Mouse (Mus musculus): ENCODE measurements around the gene Csf2rb.

DNA sequence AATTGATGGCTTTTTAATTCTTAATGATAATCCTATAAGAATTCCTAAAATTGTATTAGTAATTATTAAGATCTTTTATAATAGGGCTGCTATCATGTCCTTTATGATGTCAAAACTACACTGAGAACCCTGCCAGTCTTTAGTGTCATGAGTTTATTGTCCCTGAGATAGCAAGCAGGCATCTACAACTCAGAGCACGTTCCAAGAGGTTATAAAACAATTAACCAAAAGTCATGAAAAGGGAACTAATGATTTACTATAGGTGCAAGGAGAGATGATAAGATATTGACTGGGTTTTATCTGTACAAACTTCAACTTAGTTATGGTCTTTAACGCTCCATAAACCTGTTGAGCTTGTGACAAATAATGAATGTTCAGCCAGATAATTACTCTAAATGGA lies 40.4 kb downstream of the Csf2rb start:
- no peak for TF ChIP-seq CTCF (IDR thresholded peaks at IDR 0.05; ENCODE audit: insufficient read depth, low read depth, low read length)
- TF ChIP-seq POLR2A (IDR thresholded peaks at IDR 0.05; ENCODE audit: insufficient read depth, low read depth, low read length): no peak
